Mouse (Mus musculus) G1E (cell line): Measurements from ENCODE around the gene Dpysl4.

Experiments
- CTCF ChIP-seq: IDR thresholded peaks from 2 replicates; pipeline ENCODE4 v1.5.1; 2012; ENCODE audit warnings: low read depth, low read length, inconsistent platforms, mixed read lengths
- GATA1 ChIP-seq: IDR thresholded peaks from 2 replicates; pipeline ENCODE4 v1.6.1; 2012; ENCODE audit warnings: borderline replicate concordance, low read length, inconsistent platforms, mixed read lengths
- GATA2 ChIP-seq: IDR thresholded peaks from 2 replicates; pipeline ENCODE4 v1.6.1; 2012; ENCODE audit warnings: low read depth, low read length, inconsistent platforms, borderline replicate concordance
- POLR2AphosphoS5 ChIP-seq: IDR thresholded peaks from 2 replicates; pipeline ENCODE4 v1.6.1; 2012; ENCODE audit warnings: low read depth, low read length, inconsistent platforms; ENCODE audit not compliant: insufficient replicate concordance
- TAL1 ChIP-seq: conservative IDR thresholded peaks from 2 replicates; pipeline ENCODE4 v1.6.1; 2012; ENCODE audit warnings: low read depth, low read length, inconsistent platforms, mixed read lengths

GRCm38 (mm10) chr7:139095282-139095681, 9.5 kb downstream of the Dpysl4 start:
- TF ChIP-seq CTCF (no peak), POLR2AphosphoS5 (no peak), GATA1 (no peak), TAL1 (no peak), GATA2 (no peak)
